Mouse (Mus musculus) layer of hippocampus, postnatal 10 days (tissue): ENCODE measurements around the gene Tradd. TPM values are rescaled to one million over a fixed set of nuclear protein-coding genes. Genes with fewer than 3 reads are reported as not detected.

Experiments
- DNase-seq, 2 experiments: peaks; one replicate each; pipeline ENCODE4 v3.0.0; 2021; ENCODE audit warnings: low spot score in 2 of 2
- long read RNA-seq: library from polyadenylated mRNA; stranded (forward); transcript quantifications from one replicate; pipeline ENCODE4 v2.0.0, GENCODE M21; 2023
- total RNA-seq, 2 experiments: library from RNA; stranded (reverse); gene quantifications; 2 replicates each; pipeline ENCODE4 v1.2.3; 2021

Tradd gene
- 1 to 10 TPM; 6.5 to 8.9 TPM for total RNA-seq
- long read RNA-seq, partial matches to known transcripts, result 0 of 9 reads
- long read RNA-seq, other reads (novel, unspliced or antisense), result 5 of 9 reads

DNA sequence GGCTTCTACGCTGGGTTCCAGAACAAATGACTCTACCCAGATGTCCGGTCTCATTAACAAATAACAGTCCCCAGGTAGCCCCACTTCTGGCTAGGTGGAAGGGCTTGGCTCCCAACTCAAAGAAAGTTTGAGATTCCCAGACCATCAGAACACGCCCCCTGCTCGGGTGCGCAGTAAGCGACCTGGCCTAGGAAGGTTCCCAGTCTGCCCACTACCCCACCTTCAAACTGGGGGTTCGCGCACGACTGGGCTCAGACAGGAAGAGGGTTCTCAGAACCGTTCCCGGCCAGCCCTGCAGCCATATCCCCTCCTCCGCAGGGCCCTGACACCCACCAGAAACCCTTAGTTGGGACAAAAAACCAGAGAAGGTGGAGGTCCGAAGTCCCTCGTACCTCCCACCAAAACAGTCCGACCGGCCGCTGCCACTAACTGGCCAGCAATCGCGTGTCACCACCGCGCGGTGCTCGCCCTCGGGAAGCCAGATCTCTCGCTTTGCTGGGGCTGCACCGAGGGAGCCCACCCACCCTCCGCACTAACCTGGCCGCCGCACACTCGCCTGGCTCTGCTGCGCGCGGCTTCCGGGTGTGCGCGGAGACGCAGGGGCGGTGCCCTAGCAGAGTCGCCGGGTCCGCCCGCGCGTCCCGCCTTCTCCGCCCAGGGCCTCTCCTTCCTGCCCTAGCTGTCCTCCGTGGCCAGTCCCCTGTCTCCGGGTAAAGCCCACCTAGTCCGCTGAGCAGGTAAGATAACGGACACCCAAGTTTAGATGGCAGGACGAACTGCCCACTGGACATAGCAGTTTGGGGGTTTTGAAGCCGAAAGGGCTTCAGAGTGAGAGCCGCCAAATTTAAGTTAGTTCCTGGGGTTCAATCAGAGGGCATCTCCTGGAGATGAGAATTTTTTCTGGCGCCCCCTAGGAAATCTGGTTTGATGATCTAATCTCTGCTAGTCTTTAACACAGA lies at the start of gene Tradd, which contains the start of gene Fbxl8:
Gene Tradd, minus strand, starts transcription at position 586 of the 959 bp plus-strand sequence.
Gene Fbxl8, plus strand, starts transcription at position 625 of the 959 bp plus-strand sequence.
- DNase-seq, result no peak

- DNase-seq, result no peak
Observed at GRCm38 (mm10) chr8:105313622-105314402, 49.4 kb upstream of the Tradd start.

DNA sequence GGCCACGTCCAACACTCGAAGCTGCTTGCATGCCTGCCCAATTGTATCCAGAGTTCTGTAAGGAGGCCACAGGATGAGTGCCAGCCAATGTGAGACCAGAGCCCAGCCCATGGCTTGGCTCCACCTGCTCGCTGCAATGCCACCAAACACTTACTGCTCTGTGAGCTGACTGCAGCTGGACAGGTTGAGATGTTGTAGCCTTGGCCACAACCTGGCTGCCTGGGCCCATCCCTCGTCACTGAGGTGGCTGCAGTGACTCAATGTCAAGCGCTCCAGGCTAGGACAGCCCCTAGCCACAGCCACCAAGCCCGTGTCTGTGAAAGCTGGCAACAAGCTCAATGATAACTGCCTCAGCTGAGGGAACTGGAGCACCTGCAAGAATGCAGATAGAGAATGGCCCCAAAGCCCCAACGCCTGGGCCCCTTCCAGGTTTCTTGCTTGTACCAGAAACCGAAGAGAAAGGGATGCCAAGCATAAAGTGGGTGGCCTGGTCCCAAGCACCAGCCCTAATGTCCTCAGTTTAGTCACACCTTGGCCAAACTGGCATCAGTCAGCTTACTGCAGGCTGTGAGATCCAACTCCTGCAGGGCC lies 48.6 kb upstream of the Tradd start:
- no peak for DNase-seq

DNA sequence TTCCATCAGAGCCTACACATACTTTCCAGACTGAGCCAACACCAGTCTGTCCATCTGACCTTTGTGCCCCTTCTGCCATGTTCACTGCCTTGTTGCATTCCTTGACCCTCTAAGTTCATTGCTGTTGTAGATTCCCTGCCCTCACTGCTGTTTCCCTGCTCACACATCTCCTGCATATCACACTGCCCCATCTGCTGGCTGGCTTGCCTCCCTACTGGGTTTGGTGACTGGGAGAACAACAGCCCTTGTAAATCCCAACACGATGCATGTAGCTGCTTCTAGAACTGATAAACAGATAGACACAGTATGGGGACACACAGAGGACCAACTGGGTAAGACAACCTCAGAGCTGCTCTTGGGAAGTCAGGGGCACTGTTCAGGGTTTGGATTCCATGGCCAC lies 47.3 kb upstream of the Tradd start:
- no peak for DNase-seq

GRCm38 (mm10) chr8:105310118-105310517 lies 45.7 kb upstream of the Tradd start:
- DNase-seq, result no peak

DNA sequence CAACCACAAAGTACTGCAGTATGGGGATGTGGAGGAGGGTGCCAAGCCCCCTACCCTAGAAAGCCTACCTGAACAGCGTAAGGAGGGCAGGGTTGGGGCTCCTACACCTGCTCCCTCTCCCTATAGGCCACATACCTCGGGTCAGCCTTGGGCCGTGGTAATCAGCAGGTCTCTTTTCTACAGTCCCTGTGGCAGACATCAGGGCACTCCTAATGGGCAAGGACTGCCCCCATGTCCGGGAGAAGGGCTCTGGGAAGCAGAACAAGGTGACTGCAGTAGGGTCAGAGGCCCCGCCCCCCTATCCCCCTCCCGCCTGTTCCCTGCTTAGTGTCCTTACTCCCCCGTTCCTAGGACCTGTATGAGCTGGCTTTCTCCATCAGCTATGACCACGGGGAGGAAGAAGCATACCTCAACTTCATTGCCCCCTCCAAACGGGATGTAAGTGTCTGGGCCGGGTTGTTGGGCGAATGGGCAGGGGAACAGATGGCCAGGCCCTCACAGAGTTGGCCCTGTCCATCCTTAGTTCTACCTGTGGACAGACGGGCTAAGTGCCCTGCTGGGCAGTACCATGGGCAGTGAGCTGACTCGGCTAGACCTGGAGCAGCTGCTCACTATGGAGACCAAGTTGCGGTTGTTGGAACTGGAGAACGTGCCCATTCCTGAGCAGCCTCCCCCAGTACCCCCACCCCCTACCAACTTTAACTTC lies 44.9 kb upstream of the Tradd start:
- no peak for DNase-seq

DNA sequence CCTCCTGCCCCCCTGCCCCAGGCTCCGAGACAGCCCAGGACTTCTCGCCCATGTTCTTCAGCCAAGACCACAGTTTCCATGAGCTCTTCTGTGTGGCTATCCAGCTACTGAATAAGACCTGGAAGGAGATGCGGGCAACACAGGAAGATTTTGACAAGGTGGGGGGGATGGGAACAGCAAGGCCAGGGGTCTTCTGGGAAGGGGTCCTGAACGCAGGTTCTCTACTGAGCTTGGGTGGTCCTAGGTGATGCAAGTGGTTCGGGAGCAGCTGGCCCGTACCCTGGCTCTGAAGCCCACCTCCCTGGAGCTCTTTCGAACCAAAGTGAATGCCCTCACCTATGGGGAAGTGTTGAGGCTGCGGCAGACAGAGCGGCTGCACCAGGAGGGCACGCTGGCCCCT lies 44.0 kb upstream of the Tradd start:
- no peak for DNase-seq

GRCm38 (mm10) chr8:105307670-105308069 lies 43.3 kb upstream of the Tradd start:
- DNase-seq, result no peak

GRCm38 (mm10) chr8:105306146-105306691 lies 41.8 kb upstream of the Tradd start:
- no peak for DNase-seq

DNA sequence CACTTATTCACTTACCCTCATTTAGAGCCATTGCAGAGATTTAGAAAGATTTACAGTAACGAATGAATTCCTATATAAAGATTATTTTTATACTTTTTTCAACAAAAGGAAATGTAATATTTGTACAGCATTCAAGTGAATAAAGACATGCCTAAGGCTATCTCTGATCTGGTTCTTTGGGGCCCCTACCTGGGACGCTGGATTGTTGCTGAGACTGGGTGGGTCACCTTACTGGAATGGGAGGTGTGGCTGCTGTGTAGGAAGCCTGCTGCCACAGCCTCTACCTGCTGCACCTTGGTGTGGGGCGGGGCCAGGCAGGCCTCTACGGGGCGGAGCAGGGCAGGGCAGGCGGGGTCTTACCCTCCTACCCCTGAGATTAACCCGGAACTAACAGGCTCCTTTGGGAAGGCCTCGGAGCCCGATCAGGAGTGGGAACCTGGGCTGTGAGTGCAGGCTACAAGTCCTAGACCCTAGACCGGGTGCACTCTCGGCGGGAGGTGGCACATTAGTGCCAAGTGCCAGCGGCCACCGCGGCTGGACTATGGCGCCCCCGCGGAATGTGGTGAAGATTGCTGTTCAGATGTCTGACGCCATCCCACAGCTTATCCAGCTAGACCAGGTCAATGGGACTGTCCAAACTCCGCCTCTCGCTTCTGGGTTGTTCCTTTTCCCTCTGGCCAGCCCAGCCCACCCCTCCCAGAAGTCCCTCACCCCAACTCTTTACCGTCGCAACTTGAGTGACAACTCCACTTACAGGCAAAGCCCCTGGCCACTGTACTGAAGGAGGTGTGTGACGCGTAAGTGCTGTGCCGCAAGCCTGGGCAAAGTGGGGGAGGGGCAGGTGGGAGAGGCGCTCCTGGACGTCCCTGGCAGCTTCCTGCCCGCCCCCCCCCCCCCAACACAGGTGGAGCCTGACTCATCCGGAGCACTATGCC lies 41.1 kb upstream of the Tradd start, which contains the start of gene Elmo3:
Gene Elmo3, plus strand, starts transcription at position 391 of the 935 bp plus-strand sequence.
- peak; percentile 39 to 60 for DNase-seq

- DNase-seq, result no peak
Observed at GRCm38 (mm10) chr8:105304325-105305210, 40.2 kb upstream of the Tradd start.

DNA sequence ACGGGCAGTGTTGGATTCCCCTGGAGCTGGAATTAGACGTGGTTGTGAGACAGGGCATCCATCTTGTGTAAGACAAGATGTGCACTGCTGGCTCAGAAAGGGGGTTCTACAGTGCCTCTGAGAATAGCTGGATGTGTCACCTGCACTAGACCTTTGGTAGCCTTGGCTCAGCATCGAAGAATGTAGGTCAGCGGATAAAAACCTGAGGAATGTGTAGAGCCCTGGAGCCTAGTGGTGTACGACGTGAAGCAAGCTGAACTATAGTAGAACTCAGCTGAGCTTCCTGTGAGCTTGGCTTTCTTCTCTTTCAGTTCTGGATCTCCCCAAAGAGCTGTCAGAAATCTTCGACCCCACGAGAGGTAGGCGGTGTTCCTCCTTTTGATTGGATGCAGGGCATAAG lies 39.5 kb upstream of the Tradd start:
- DNase-seq, result no peak

GRCm38 (mm10) chr8:105303396-105303795 lies 39.0 kb upstream of the Tradd start:
- DNase-seq, result no peak

- no peak for DNase-seq
Observed at GRCm38 (mm10) chr8:105299962-105300361, 35.6 kb upstream of the Tradd start.

DNA sequence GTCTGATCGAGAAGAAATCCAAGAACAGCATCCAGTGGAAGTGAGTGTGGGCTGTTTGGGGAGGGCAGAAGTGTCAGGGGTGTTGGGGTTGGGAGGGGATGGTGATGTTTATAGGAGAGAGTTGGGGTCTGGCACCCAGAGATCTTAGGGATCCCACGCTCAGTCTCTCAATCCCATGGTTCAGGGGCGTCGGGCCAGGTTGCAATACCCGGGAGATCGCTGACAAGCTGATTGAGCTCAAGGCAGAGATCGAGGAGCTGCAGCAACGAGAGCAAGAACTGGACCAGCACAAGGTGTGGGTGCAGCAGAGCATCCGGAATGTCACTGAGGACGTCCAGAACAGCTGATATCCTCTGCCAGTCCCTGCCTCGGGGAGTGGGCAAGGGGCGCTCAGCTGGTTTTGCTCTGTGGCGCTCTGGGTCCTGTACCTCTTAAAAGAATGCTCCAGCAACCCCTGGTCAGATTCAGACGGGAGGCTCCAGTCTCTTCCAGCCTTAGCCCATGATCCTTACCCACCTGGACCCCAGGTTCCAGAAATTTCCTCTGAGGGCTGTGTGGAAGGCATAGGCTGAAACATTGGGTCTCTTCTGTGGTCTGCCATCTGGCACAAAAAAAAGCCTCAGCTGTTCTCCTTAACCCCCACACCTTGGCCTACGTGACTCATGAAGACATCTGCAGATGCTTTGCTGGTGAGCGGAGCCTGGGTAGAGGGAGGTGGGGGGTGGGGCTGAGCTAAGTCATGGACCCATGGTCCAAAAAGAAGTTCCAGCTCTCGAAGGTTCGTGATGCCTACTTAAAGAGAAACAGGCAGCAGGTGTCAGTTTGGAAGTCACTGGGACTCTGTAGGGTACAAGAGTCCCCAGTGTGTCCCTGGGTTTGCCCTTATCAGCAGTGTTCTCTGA lies 34.2 kb upstream of the Tradd start:
- no peak for DNase-seq

DNA sequence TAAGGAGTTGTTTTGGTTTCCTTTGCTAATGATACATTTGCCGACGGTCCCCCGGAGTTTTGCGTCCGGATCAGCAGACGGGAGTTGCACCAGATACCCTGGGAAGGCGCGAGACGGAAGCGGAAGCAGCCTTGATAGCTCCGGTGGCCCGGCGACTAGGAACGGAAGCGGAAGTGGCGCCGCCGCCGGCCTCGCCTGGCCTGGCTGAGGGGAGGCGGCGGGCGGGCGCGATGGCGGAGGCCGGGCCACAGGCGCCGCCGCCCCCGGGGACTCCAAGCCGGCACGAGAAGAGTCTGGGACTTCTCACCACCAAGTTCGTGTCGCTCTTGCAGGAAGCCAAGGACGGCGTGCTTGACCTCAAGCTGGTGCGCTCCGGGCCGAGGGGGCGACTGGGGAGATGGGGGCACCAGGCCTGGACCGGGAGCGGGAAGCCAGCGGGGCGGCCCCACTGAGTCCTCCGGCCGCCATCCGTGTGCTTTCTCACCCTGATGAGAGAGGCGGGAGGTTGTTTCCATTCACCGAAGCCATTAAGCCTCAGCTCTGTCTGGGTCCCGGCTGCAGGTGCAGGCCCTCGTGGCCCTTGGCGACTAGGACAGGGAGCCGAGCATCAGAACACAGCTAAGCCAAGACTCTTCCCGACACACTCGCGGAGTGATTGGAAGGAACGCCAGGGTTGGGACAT lies 33.2 kb upstream of the Tradd start, which contains the start of gene E2f4:
Gene E2f4, plus strand, starts transcription at position 153 of the 682 bp plus-strand sequence.
- DNase-seq, result peak; percentile 87 to 94
